Mouse (Mus musculus): Measurements from ENCODE around the gene Baiap3. TPM values are rescaled to one million over a fixed set of nuclear protein-coding genes. Genes with fewer than 3 reads are reported as not detected.
"Not testable (repeated sequence)": the region's sequence is repeated elsewhere in the genome, so short reads cannot be mapped to it uniquely, and the experiment has no call there.

The Baiap3 gene
- polyA plus RNA-seq, 1 experiment: 14.3 TPM

DNA sequence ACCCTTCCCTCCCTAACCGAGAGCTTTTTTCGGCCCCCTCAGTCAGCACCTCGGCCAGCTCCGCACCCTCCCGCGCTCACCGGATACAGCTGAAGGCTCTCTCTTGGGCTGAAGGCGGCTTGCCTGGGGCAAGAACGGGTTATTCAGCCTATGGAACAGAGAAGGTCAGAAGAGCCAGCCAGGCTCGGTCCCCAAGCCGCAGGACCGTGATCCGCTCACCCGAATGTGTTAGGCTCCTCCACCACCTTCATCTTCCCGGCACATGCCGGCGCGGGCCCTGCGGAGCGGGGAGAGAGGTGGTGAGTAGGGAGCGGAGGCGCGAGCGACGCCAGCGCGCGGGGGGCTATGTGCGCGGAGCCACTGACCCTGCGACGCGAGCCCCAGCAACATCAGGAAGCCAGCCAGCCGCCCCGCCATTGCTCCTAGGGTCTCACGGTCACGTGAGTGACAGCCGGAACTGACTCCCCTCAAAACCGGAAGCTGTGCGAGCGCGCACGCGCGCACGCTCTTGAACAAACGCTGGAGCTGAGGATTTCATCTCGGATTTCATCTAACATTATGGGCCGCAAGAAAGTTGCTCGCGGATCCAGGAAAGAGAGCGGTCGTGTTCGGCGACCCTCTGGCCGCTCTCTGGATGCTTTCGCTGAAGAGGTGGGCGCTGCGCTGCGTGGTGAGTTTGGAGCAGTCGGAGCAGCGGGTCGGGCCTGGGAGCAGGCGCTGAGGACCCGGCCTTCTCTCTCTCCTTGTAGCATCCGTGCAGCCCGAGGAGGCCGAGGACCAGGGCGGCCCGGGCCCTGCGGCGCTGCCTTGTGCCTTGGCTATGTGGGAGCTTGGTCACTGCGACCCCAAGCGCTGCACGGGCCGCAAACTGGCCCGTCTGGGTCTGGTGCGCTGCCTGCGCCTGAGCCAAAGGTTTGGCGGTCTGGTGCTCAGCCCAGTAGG is 16.2 kb downstream of the Baiap3 start, which contains the start of the genes Gnptg and Tsr3:
TSS of gene Gnptg (minus strand) at position 430 of the 942 bp plus-strand sequence.
TSS of gene Tsr3 (plus strand) at position 476 of the 942 bp plus-strand sequence.
- Histone ChIP-seq H3K27ac (ENCODE audit: control insufficient read depth, insufficient read depth, low read depth, low read length, poor library complexity) (peak within 1 kb of the TSS; percentile 43; the same call in 1 of the 2 replicates), H3K4me3 (replicated peaks; ENCODE audit: control insufficient read depth, low read depth, low read length) (peak within 1 kb of the TSS; percentile 92), H3K4me1 (ENCODE audit: control insufficient read depth, insufficient read depth, low read length) (no peaks in the 10 kb centered on the region; the same call in 1 of the 2 replicates)
- WGBS: under 1% methylated on average over 80 of the region's 80 CpGs
- TF ChIP-seq CTCF (IDR thresholded peaks at IDR 0.05; ENCODE audit: control insufficient read depth, insufficient read depth, low read length): no peak
- TF ChIP-seq POLR2A (IDR thresholded peaks at IDR 0.05; ENCODE audit: borderline replicate concordance, control insufficient read depth, low read depth, low read length): no peak; the same call in 1 of the 2 replicates

DNA sequence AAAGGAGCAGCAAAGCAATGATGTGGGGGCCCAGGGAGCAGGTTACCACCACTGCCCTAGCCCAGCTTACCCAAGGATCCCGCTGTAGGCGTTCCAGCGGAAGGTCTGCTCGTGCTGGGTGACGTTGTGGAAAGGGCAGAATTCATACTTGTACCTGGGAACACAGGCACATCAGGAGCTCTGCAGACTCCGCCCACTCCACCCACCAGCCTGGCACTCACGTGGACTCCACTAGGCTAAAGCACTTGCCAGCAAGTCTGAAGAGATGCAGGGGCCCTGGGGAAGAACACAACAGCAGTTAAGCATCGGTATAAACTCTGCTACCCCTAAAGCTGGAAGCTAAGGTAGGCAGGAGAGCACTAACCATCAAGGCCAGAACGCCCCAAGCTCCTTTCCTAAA is 20.5 kb downstream of the Baiap3 start:
- H3K27ac ChIP-seq (ENCODE audit: control insufficient read depth, insufficient read depth, low read depth, low read length, poor library complexity): no peak overlapping the region
- H3K4me3 ChIP-seq (replicated peaks; ENCODE audit: control insufficient read depth, low read depth, low read length): no peak overlapping the region
- no peaks in the 10 kb centered on the region for H3K4me1 ChIP-seq (ENCODE audit: control insufficient read depth, insufficient read depth, low read length)
- WGBS: 86% methylated on average over 9 of the region's 9 CpGs
- TF ChIP-seq POLR2A (IDR thresholded peaks at IDR 0.05; ENCODE audit: borderline replicate concordance, control insufficient read depth, low read depth, low read length) (no peak), CTCF (IDR thresholded peaks at IDR 0.05; ENCODE audit: control insufficient read depth, insufficient read depth, low read length) (no peak)

DNA sequence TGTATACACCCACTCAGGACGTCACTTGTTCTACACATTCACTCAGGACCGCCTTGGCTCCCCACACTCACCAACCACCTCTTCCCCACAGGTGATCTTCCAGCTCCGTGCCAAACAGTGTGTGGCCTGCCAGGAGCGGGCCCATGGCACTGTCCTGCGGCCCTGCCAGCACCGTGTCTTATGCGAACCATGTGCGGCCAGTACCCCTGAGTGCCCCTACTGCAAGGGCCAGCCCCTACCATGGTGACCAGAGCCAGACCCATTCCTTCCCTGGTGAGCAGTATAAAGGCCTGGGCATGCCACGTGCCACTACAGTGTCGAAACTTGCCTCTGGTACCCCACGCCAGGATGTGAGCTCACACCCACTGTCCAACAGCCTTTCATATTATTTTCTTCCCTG is 24.5 kb downstream of the Baiap3 start:
- 87% methylated on average over 8 of the region's 11 CpGs for WGBS
- not testable (repeated sequence) for H3K4me3 ChIP-seq (replicated peaks; ENCODE audit: control insufficient read depth, low read depth, low read length); H3K4me1 ChIP-seq (ENCODE audit: control insufficient read depth, insufficient read depth, low read length); H3K27ac ChIP-seq (ENCODE audit: control insufficient read depth, insufficient read depth, low read depth, low read length, poor library complexity)

DNA sequence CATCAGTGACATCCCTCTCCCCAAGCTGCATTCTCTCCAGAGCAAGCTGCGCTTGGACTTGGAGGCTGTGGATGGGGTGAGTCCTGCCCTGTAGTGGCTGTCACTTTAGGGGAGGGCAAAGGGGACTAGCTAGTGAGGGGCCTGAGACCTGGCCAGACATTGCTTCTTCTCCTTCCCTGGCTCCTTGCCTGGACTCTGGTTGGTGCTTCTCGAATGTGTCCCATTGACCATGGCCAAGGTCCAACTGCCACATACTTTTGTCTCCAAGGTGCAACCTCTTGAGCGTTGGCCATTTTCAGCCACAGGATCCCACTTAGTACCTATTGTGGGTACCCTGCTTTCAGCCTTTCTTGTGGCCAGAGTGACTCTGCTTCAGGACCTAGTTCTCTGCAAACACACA is 25.5 kb downstream of the Baiap3 start:
- WGBS: 93% methylated on average over 3 of the region's 3 CpGs
- Histone ChIP-seq H3K4me1 (ENCODE audit: control insufficient read depth, insufficient read depth, low read length) (peaks cover 7% of the 10 kb centered on the region), H3K27ac (ENCODE audit: control insufficient read depth, insufficient read depth, low read depth, low read length, poor library complexity) (no peak overlapping the region), H3K4me3 (replicated peaks; ENCODE audit: control insufficient read depth, low read depth, low read length) (no peak overlapping the region)
- no peak for TF ChIP-seq POLR2A (IDR thresholded peaks at IDR 0.05; ENCODE audit: borderline replicate concordance, control insufficient read depth, low read depth, low read length)
- no peak for TF ChIP-seq CTCF (IDR thresholded peaks at IDR 0.05; ENCODE audit: control insufficient read depth, insufficient read depth, low read length)

DNA sequence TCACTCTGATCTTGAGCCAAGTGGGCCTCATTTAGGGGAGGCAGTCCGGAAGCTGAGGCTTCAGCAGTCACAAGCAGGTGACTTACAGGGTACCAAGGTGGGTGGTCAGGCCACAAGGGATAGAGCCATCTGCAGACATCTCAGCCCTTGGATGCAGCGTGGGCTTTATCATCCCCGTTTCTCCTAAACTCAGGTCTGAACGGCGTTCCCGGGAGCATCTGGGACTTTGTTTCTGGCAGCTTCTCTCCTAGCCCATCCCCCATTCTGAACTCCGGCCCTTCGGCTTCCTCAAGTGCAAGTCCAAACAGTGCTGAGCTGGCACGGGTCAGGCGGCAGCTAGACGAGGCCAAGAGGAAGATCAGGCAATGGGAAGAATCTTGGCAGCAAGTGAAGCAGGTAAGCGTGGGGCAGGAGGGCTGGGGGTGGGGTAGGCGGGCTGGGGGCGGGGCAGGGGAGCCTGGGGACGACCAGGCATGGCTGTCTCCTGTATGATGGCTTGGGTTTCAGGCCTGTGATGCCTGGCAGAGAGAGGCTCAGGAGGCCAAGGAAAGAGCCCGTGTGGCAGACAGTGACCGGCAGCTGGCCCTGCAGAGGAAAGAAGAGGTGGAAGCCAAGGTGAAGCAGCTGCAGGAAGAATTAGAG is 26.0 kb downstream of the Baiap3 start:
- not testable (repeated sequence) for H3K27ac ChIP-seq (ENCODE audit: control insufficient read depth, insufficient read depth, low read depth, low read length, poor library complexity); H3K4me3 ChIP-seq (replicated peaks; ENCODE audit: control insufficient read depth, low read depth, low read length); H3K4me1 ChIP-seq (ENCODE audit: control insufficient read depth, insufficient read depth, low read length)
- WGBS: 69% methylated on average over 17 of the region's 17 CpGs

DNA sequence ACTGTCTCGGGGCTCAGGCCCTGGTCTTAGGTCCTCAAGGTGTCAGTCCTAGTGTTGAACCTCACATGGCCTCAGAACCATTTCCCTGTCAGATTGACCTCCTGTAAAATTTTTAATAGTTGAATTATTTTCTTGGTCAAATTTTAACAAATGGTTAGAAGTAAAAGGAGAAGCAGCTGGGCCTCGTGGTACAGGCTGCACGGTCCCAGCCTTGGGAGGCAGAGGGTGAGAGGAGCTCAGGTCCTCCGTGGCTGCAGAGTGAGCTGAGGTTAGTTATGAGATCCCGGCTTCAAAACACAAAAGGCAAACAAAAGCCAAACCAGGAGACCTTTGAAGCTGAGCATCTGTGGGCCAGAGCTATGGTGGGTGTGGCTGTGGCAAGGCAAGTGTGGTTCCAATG is 28.2 kb downstream of the Baiap3 start:
- Histone ChIP-seq H3K4me1 (ENCODE audit: control insufficient read depth, insufficient read depth, low read length) (peaks cover 13% of the 10 kb centered on the region), H3K27ac (ENCODE audit: control insufficient read depth, insufficient read depth, low read depth, low read length, poor library complexity) (peak overlapping the region; percentile 66; the same call in 1 of the 2 replicates), H3K4me3 (replicated peaks; ENCODE audit: control insufficient read depth, low read depth, low read length) (no peak overlapping the region)
- whole genome bisulfite sequencing: 68% methylated on average over 5 of the region's 5 CpGs
- no peak for TF ChIP-seq POLR2A (IDR thresholded peaks at IDR 0.05; ENCODE audit: borderline replicate concordance, control insufficient read depth, low read depth, low read length)
- TF ChIP-seq CTCF (IDR thresholded peaks at IDR 0.05; ENCODE audit: control insufficient read depth, insufficient read depth, low read length): no peak

DNA sequence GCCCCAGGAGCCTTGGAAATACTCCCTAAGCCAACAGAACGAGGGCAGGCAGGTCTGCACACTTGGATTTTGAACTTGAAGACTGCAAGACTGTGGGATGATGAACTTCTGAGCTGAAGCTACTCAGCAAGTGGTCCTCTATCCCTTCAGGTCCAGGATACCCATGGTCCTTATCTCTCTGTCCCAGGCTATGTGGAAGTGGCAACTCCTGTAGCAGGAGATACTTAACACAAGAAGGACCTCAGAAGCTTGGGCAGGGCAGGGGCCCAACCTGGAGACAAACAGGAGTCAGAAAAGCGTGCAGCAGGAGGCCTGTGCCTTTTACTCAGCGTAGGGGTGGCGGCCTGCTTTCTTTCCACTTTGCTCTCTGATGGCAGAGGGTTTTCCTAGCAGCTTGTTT is 30.5 kb downstream of the Baiap3 start:
- WGBS: 77% methylated on average over 4 of the region's 4 CpGs
- Histone ChIP-seq H3K27ac (ENCODE audit: control insufficient read depth, insufficient read depth, low read depth, low read length, poor library complexity) (peak overlapping the region; percentile 9; the same call in 1 of the 2 replicates), H3K4me3 (replicated peaks; ENCODE audit: control insufficient read depth, low read depth, low read length) (no peak overlapping the region), H3K4me1 (ENCODE audit: control insufficient read depth, insufficient read depth, low read length) (peaks cover 13% of the 10 kb centered on the region)
- TF ChIP-seq POLR2A (IDR thresholded peaks at IDR 0.05; ENCODE audit: borderline replicate concordance, control insufficient read depth, low read depth, low read length) (no peak), CTCF (IDR thresholded peaks at IDR 0.05; ENCODE audit: control insufficient read depth, insufficient read depth, low read length) (no peak)

DNA sequence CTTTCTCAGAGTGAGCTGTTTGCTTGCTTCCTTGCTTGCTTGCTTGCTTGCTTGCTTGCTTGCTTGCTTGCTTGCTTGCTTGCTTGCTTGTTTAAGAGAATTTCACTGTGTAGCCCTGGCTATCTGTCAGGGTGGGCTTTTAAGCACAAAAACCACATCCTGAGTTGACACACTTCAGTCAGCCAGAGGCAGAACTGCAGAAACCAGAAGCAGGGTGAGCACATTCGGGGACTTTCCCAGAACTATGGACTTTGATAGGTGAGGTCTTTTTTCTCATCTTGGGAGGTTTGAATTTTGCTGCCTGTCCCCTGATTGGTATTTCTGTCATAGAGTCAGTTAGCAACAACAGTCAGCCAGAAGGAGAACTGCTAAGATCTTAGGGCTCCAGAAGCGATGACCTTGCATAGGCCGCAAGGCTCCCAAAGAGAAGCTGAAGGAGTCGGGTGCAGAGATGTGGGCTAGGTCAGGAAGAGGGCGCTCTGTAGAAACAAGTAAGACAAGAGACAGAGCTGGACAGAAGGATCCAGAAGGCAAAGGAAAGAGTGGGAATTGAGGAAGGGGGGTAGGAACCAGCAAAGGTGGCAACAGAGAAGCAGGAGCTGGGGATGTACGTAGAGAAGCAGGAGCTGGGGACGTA is 31.5 kb downstream of the Baiap3 start:
- no peak overlapping the region for H3K4me3 ChIP-seq (replicated peaks; ENCODE audit: control insufficient read depth, low read depth, low read length)
- H3K27ac ChIP-seq (ENCODE audit: control insufficient read depth, insufficient read depth, low read depth, low read length, poor library complexity): peak overlapping the region; percentile 81
- TF ChIP-seq CTCF (IDR thresholded peaks at IDR 0.05; ENCODE audit: control insufficient read depth, insufficient read depth, low read length) (no peak), POLR2A (IDR thresholded peaks at IDR 0.05; ENCODE audit: borderline replicate concordance, control insufficient read depth, low read depth, low read length) (no peak)
- peaks cover 11% of the 10 kb centered on the region for H3K4me1 ChIP-seq (ENCODE audit: control insufficient read depth, insufficient read depth, low read length)
- WGBS: 42% methylated on average over 7 of the region's 7 CpGs

All from bone marrow, adult 2 months (tissue).